Mouse (Mus musculus): ENCODE results near the gene Cpa5. TPM values are rescaled to one million over a fixed set of nuclear protein-coding genes. Genes with fewer than 3 reads are reported as not detected.

Cpa5 gene
- total and polyA plus RNA-seq, 3 experiments = not detected

- H3K4me3 ChIP-seq (replicated peaks in 1 of 3; ENCODE audit: low read depth in 2 of 3, low read length in 2 of 3, poor library complexity in 1 of 3) = no peak overlapping the region
- no peaks in the 10 kb centered on the region for H3K36me3 ChIP-seq (replicated peaks in 1 of 2; ENCODE audit: control insufficient read depth in 1 of 2, insufficient read depth in 1 of 2, low read length in 1 of 2)
- in situ Hi-C loops (cut with MboI; ENCODE audit: low pct_ligation_motif_present, low pct_unique_long_range_greater_than_20kb, low sequenced_read_pairs) = no loop called here
- H3K9ac ChIP-seq (ENCODE audit: insufficient read depth, low read depth) = no peak overlapping the region
- H3K79me2 ChIP-seq (replicated peaks; ENCODE audit: control insufficient read depth, extremely low read depth, insufficient read depth, poor library complexity, severe bottlenecking) = no peaks in the 10 kb centered on the region
- TF ChIP-seq ZNF384 (IDR thresholded peaks at IDR 0.05; ENCODE audit: low read depth, low read length) = no peak
- no peak for DNase-seq (ENCODE audit: extremely low read depth)
- H3K4me2 ChIP-seq (ENCODE audit: insufficient read depth, low read depth, poor library complexity, severe bottlenecking) = no peak overlapping the region
- no peaks in the 10 kb centered on the region for H3K27me3 ChIP-seq (replicated peaks)
- dilution Hi-C loops (cut with MboI; ENCODE audit: extremely low pct_ligation_motif_present, extremely low pct_unique_long_range_greater_than_20kb, low sequenced_read_pairs) = no loop called here
- no peaks in the 10 kb centered on the region for H3K9me3 ChIP-seq (replicated peaks; ENCODE audit: low read length)
- peaks cover 3% of the 10 kb centered on the region in 2 experiments; a peak in 2 of 4 replicates for H3K4me1 ChIP-seq (ENCODE audit: control insufficient read depth in 1 of 2, insufficient read depth in 2 of 2)
- no peak overlapping the region for H3K27ac ChIP-seq (ENCODE audit: insufficient read depth, low read depth)
These were observed 8.8 kb downstream of the Cpa5 start for GRCm38 (mm10) chr6:30619606-30620005.

- Histone ChIP-seq H3K9me3 (replicated peaks; ENCODE audit: low read length) (no peaks in the 10 kb centered on the region), H3K27me3 (replicated peaks) (no peaks in the 10 kb centered on the region), H3K9ac (ENCODE audit: insufficient read depth, low read depth) (no peak overlapping the region), H3K4me2 (ENCODE audit: insufficient read depth, low read depth, poor library complexity, severe bottlenecking) (no peak overlapping the region), H3K27ac (ENCODE audit: insufficient read depth, low read depth) (no peak overlapping the region), H3K4me1 (ENCODE audit: control insufficient read depth in 1 of 2, insufficient read depth in 2 of 2) (peaks cover 3% of the 10 kb centered on the region in 2 experiments; a peak in 2 of 4 replicates), H3K36me3 (replicated peaks in 1 of 2; ENCODE audit: control insufficient read depth in 1 of 2, insufficient read depth in 1 of 2, low read length in 1 of 2) (no peaks in the 10 kb centered on the region), H3K4me3 (replicated peaks in 1 of 3; ENCODE audit: low read depth in 2 of 3, low read length in 2 of 3, poor library complexity in 1 of 3) (no peak overlapping the region), H3K79me2 (replicated peaks; ENCODE audit: control insufficient read depth, extremely low read depth, insufficient read depth, poor library complexity, severe bottlenecking) (no peaks in the 10 kb centered on the region)
- DNase-seq (ENCODE audit: extremely low read depth) = no peak
- TF ChIP-seq ELF1 (IDR thresholded peaks at IDR 0.05; ENCODE audit: low read depth, low read length) (no peak), TBP (conservative IDR thresholded peaks at IDR 0.05; ENCODE audit: low read depth, low read length) (no peak), ETS1 (conservative IDR thresholded peaks at IDR 0.05; ENCODE audit: low read depth, low read length) (no peak), IRF4 (IDR thresholded peaks at IDR 0.05; ENCODE audit: low read depth, low read length) (no peak), NELFE (IDR thresholded peaks at IDR 0.05; ENCODE audit: low read depth, low read length) (no peak), CTCF (conservative IDR thresholded peaks at IDR 0.05 in 1 of 2, IDR thresholded peaks at IDR 0.05 in 1 of 2; ENCODE audit: low read depth in 2 of 2, low read length in 2 of 2) (no peak), PAX5 (IDR thresholded peaks at IDR 0.05; ENCODE audit: low read length) (no peak), JUND (conservative IDR thresholded peaks at IDR 0.05; ENCODE audit: low read depth, low read length) (no peak), ZC3H11A (IDR thresholded peaks at IDR 0.05; ENCODE audit: low read depth, low read length) (no peak), NRF1 (IDR thresholded peaks at IDR 0.05; ENCODE audit: low read depth, low read length) (no peak), EP300 (IDR thresholded peaks at IDR 0.05; ENCODE audit: low read length) (no peak), GABPA (IDR thresholded peaks at IDR 0.05; ENCODE audit: insufficient replicate concordance, low read depth, low read length) (no peak), MXI1 (IDR thresholded peaks at IDR 0.05; ENCODE audit: low read depth, low read length) (no peak)
- dilution Hi-C loops (cut with MboI; ENCODE audit: extremely low pct_ligation_motif_present, extremely low pct_unique_long_range_greater_than_20kb, low sequenced_read_pairs) (no loop called here), in situ Hi-C loops (cut with MboI; ENCODE audit: low pct_ligation_motif_present, low pct_unique_long_range_greater_than_20kb, low sequenced_read_pairs) (no loop called here)
These were observed 9.8 kb downstream of the Cpa5 start for GRCm38 (mm10) chr6:30620591-30620990.

GRCm38 (mm10) chr6:30620994-30621393, 10.2 kb downstream of the Cpa5 start:
- in situ Hi-C loops (cut with MboI; ENCODE audit: low pct_ligation_motif_present, low pct_unique_long_range_greater_than_20kb, low sequenced_read_pairs) (no loop called here), dilution Hi-C loops (cut with MboI; ENCODE audit: extremely low pct_ligation_motif_present, extremely low pct_unique_long_range_greater_than_20kb, low sequenced_read_pairs) (no loop called here)
- H3K27ac ChIP-seq (ENCODE audit: insufficient read depth, low read depth) = no peak overlapping the region
- no peaks in the 10 kb centered on the region for H3K36me3 ChIP-seq (replicated peaks in 1 of 2; ENCODE audit: control insufficient read depth in 1 of 2, insufficient read depth in 1 of 2, low read length in 1 of 2)
- no peak overlapping the region for H3K9ac ChIP-seq (ENCODE audit: insufficient read depth, low read depth)
- H3K27me3 ChIP-seq (replicated peaks) = no peaks in the 10 kb centered on the region
- TF ChIP-seq JUND (conservative IDR thresholded peaks at IDR 0.05; ENCODE audit: low read depth, low read length) (no peak), RCOR1 (conservative IDR thresholded peaks at IDR 0.05; ENCODE audit: low read depth, low read length) (no peak), ZKSCAN1 (IDR thresholded peaks at IDR 0.05; ENCODE audit: borderline replicate concordance, low read depth, low read length) (no peak), RAD21 (IDR thresholded peaks at IDR 0.05; ENCODE audit: low read depth, low read length) (no peak), CTCF (conservative IDR thresholded peaks at IDR 0.05 in 1 of 2, IDR thresholded peaks at IDR 0.05 in 1 of 2; ENCODE audit: low read depth in 2 of 2, low read length in 2 of 2) (no peak), USF2 (conservative IDR thresholded peaks at IDR 0.05; ENCODE audit: low read depth, low read length) (no peak), JUN (IDR thresholded peaks at IDR 0.05; ENCODE audit: insufficient read depth, low read depth, low read length) (no peak), MAFK (IDR thresholded peaks at IDR 0.05; ENCODE audit: insufficient replicate concordance, low read length) (no peak), EP300 (IDR thresholded peaks at IDR 0.05; ENCODE audit: low read length) (no peak), NRF1 (IDR thresholded peaks at IDR 0.05; ENCODE audit: low read depth, low read length) (no peak)
- DNase-seq (ENCODE audit: extremely low read depth) = no peak
- H3K79me2 ChIP-seq (replicated peaks; ENCODE audit: control insufficient read depth, extremely low read depth, insufficient read depth, poor library complexity, severe bottlenecking) = no peaks in the 10 kb centered on the region
- H3K4me3 ChIP-seq (replicated peaks in 1 of 3; ENCODE audit: low read depth in 2 of 3, low read length in 2 of 3, poor library complexity in 1 of 3) = no peak overlapping the region
- no peak overlapping the region for H3K4me2 ChIP-seq (ENCODE audit: insufficient read depth, low read depth, poor library complexity, severe bottlenecking)
- peaks cover 3% of the 10 kb centered on the region in 2 experiments; a peak in 2 of 4 replicates for H3K4me1 ChIP-seq (ENCODE audit: control insufficient read depth in 1 of 2, insufficient read depth in 2 of 2)
- no peaks in the 10 kb centered on the region for H3K9me3 ChIP-seq (replicated peaks; ENCODE audit: low read length)
